Mouse (Mus musculus) kidney, postnatal 0 days (tissue): ENCODE results near the gene Heatr5a. TPM values are rescaled to one million over a fixed set of nuclear protein-coding genes. Genes with fewer than 3 reads are reported as not detected.

ENCODE experiments used
- ATAC-seq: fragments of 200-750 bp; cut with Nextera tagmentation; replicated peaks from 2 replicates; pipeline ENCODE4 v1.8.0; 2017; ENCODE audit warnings: low read depth, moderate number of reproducible peaks, moderate TSS enrichment, moderate library complexity; ENCODE audit not compliant: low FRiP score
- DNase-seq: peaks from one replicate; pipeline ENCODE4 v3.0.0-alpha.2; 2016; ENCODE audit warnings: low spot score
- H3K27ac ChIP-seq: fragments of 300-500 bp; sonication (generic); 2 replicates; pipeline ENCODE4 v1.5.1; 2014; ENCODE audit warnings: mild to moderate bottlenecking
- H3K27me3 ChIP-seq: fragments of 300-500 bp; sonication (generic); 2 replicates; pipeline ENCODE4 v1.6.1; 2014; ENCODE audit warnings: low read length, mixed read lengths; ENCODE audit not compliant: insufficient read depth
- H3K36me3 ChIP-seq: fragments of 300-500 bp; sonication (generic); 2 replicates; pipeline ENCODE4 v1.6.1; 2014; ENCODE audit warnings: low read length, mixed read lengths; ENCODE audit not compliant: insufficient read depth
- H3K4me1 ChIP-seq: fragments of 300-500 bp; sonication (generic); replicated peaks from 2 replicates; pipeline ENCODE4 v1.6.1; 2014; ENCODE audit warnings: antibody characterized with exemption, low read length, mixed read lengths; ENCODE audit not compliant: insufficient read depth
- H3K4me2 ChIP-seq: fragments of 300-500 bp; sonication (generic); 2 replicates; pipeline ENCODE4 v1.6.1; 2014; ENCODE audit warnings: mild to moderate bottlenecking, low read length, moderate library complexity, mixed read lengths
- H3K4me3 ChIP-seq: fragments of 300-500 bp; sonication (generic); replicated peaks from 2 replicates; pipeline ENCODE4 v1.5.1; 2014; ENCODE audit warnings: low read depth, low read length
- H3K9ac ChIP-seq: fragments of 300-500 bp; sonication (generic); 2 replicates; pipeline ENCODE4 v1.6.1; 2014; ENCODE audit warnings: low read depth, low read length
- H3K9me3 ChIP-seq: fragments of 300-500 bp; sonication (generic); replicated peaks from 2 replicates; pipeline ENCODE4 v1.6.1; 2016; ENCODE audit warnings: low read length, inconsistent platforms, mixed read lengths
- CTCF ChIP-seq: IDR thresholded peaks from 2 replicates; pipeline ENCODE4 v1.5.1; 2016; ENCODE audit warnings: antibody characterized with exemption, low read depth, mild to moderate bottlenecking, moderate library complexity
- WGBS: fragments of 180-500 bp; shearing (Covaris S2); extraction: QIAGEN DNeasy Blood & Tissue Kit; methylation state at CpG from one replicate; pipeline ENCODE4 v1.1.7; 2014; 5-methylcytosine and 5-hydroxymethylcytosine counted together
- polyA plus RNA-seq: library from polyadenylated mRNA; unstranded; fragments of >200 nt; fragmentation: Nextera tagmentation; extraction: Ambion mirVana; gene quantifications from 2 replicates; pipeline ENCODE4 v1.2.1, GENCODE M21; 2015

Heatr5a gene
- polyA plus RNA-seq, 1 experiment from 2014 or later = 3.7 TPM

GRCm38 (mm10) chr12:52009928-52010629, 39.0 kb upstream of the Heatr5a start:
- Histone ChIP-seq H3K9ac (no peak overlapping the region), H3K9me3 (no peaks in the 10 kb centered on the region), H3K27me3 (no peaks in the 10 kb centered on the region), H3K4me1 (0 out of 2 replicates have a peak, but pooled peaks cover 4% of the 10 kb centered on the region), H3K36me3 (no peaks in the 10 kb centered on the region), H3K4me3 (no peak overlapping the region), H3K27ac (no peak overlapping the region), H3K4me2 (no peak overlapping the region)
- 73% methylated on average over 15 of the region's 15 CpGs for WGBS
- DNase-seq (no peak), ATAC-seq (no peak)
- no peak for TF ChIP-seq CTCF

GRCm38 (mm10) chr12:52006633-52006994, 35.5 kb upstream of the Heatr5a start:
- ATAC-seq = peak; percentile 66
- Histone ChIP-seq H3K9ac (peak overlapping the region; percentile 83; the same call in 1 of the 2 replicates), H3K27ac (peak overlapping the region; percentile 64; the same call in 1 of the 2 replicates), H3K4me3 (peak overlapping the region; percentile 74), H3K27me3 (no peaks in the 10 kb centered on the region), H3K9me3 (no peaks in the 10 kb centered on the region), H3K4me1 (no peaks in the 10 kb centered on the region), H3K4me2 (peak overlapping the region; percentile 83), H3K36me3 (peaks cover 5% of the 10 kb centered on the region; the same call in 1 of the 2 replicates)
- no peak for DNase-seq
- TF ChIP-seq CTCF = no peak
- 38% methylated on average over 5 of the region's 5 CpGs for WGBS

GRCm38 (mm10) chr12:52005877-52006632, 34.9 kb upstream of the Heatr5a start, which contains the start of gene Dtd2:
Gene Dtd2 (minus strand): TSS chr12:52006501.
- H3K27ac ChIP-seq = peak within 1 kb of the TSS; percentile 64
- peak within 1 kb of the TSS; percentile 74 for H3K4me3 ChIP-seq
- no peaks in the 10 kb centered on the region for H3K9me3 ChIP-seq
- peaks cover 5% of the 10 kb centered on the region; the same call in 1 of the 2 replicates for H3K36me3 ChIP-seq
- TF ChIP-seq CTCF = 0 out of 2 replicates have a peak, but pooled peaks have one; percentile 1
- peak; percentile 97 for ATAC-seq
- 2% methylated on average over 46 of the region's 46 CpGs for WGBS
- peak within 1 kb of the TSS; percentile 83 for H3K4me2 ChIP-seq
- no peaks in the 10 kb centered on the region for H3K4me1 ChIP-seq
- peak; percentile 92 for DNase-seq
- no peaks in the 10 kb centered on the region for H3K27me3 ChIP-seq
- H3K9ac ChIP-seq = peak within 1 kb of the TSS; percentile 83

GRCm38 (mm10) chr12:52002746-52003145, 31.6 kb upstream of the Heatr5a start:
- DNase-seq (no peak), ATAC-seq (no peak)
- 91% methylated on average over 3 of the region's 3 CpGs for WGBS
- Histone ChIP-seq H3K27ac (no peak overlapping the region), H3K4me3 (no peak overlapping the region), H3K9ac (no peak overlapping the region), H3K4me2 (no peak overlapping the region), H3K36me3 (peaks cover 13% of the 10 kb centered on the region; the same call in 1 of the 2 replicates), H3K4me1 (no peaks in the 10 kb centered on the region), H3K9me3 (no peaks in the 10 kb centered on the region), H3K27me3 (no peaks in the 10 kb centered on the region)
- TF ChIP-seq CTCF = no peak

GRCm38 (mm10) chr12:52001544-52001943, 30.4 kb upstream of the Heatr5a start:
- ATAC-seq (0 out of 2 replicates have a peak, but pooled peaks have one; percentile 44), DNase-seq (peak; percentile 90)
- Histone ChIP-seq H3K36me3 (peaks cover 13% of the 10 kb centered on the region; the same call in 1 of the 2 replicates), H3K4me2 (no peak overlapping the region), H3K9ac (no peak overlapping the region), H3K9me3 (no peaks in the 10 kb centered on the region), H3K27ac (no peak overlapping the region), H3K4me3 (no peak overlapping the region), H3K4me1 (no peaks in the 10 kb centered on the region), H3K27me3 (no peaks in the 10 kb centered on the region)
- TF ChIP-seq CTCF = peak; percentile 84
- WGBS = 18% methylated on average over 4 of the region's 4 CpGs

GRCm38 (mm10) chr12:51998366-51998932, 27.3 kb upstream of the Heatr5a start:
- no peak for TF ChIP-seq CTCF
- no peak overlapping the region for H3K4me2 ChIP-seq
- H3K4me1 ChIP-seq = no peaks in the 10 kb centered on the region
- no peak overlapping the region for H3K9ac ChIP-seq
- 0 out of 2 replicates have a peak, but pooled peaks cover 11% of the 10 kb centered on the region for H3K36me3 ChIP-seq
- 89% methylated on average over 9 of the region's 9 CpGs for WGBS
- no peak for ATAC-seq
- DNase-seq = no peak
- no peak overlapping the region for H3K4me3 ChIP-seq
- H3K27me3 ChIP-seq = no peaks in the 10 kb centered on the region
- no peaks in the 10 kb centered on the region for H3K9me3 ChIP-seq
- no peak overlapping the region for H3K27ac ChIP-seq
